Mouse (Mus musculus) layer of hippocampus, adult 2 months (tissue): ENCODE results near the gene Olfr1415. TPM values are rescaled to one million over a fixed set of nuclear protein-coding genes. Genes with fewer than 3 reads are reported as not detected.
"Not testable (repeated sequence)": the region's sequence is repeated elsewhere in the genome, so short reads cannot be mapped to it uniquely, and the experiment has no call there.

Experiments
- DNase-seq, 2 experiments: peaks; one replicate each; pipeline ENCODE4 v3.0.0; 2022; ENCODE audit warnings: low spot score in 2 of 2
- H3K27ac ChIP-seq: fragments of 200-600 bp; 2 replicates; pipeline ENCODE4 v1.8.1; 2022
- H3K4me3 ChIP-seq: fragments of 200-600 bp; 2 replicates; pipeline ENCODE4 v1.8.1; 2022; ENCODE audit warnings: mild to moderate bottlenecking
- CTCF ChIP-seq: fragments of 200-600 bp; conservative IDR thresholded peaks from 2 replicates; pipeline ENCODE4 v1.8.1; 2022; ENCODE audit warnings: antibody characterized with exemption, mild to moderate bottlenecking, moderate library complexity
- long read RNA-seq, 2 experiments: library from polyadenylated mRNA; stranded (forward); transcript quantifications; one replicate each; pipeline ENCODE4 v2.0.0; 2021; ENCODE audit warnings: borderline mapping rate in 2 of 2
- total RNA-seq, 2 experiments: library from RNA; stranded (reverse); gene quantifications; 2 replicates each; pipeline ENCODE4 v1.2.3; 2021

Gene Olfr1415
- total RNA-seq = not detected
- long read RNA-seq, experiment 1 = 0 reads
- long read RNA-seq, experiment 2 = 0 reads

- no peak for TF ChIP-seq CTCF
These were observed at the start of gene Olfr1415 for GRCm38 (mm10) chr1:92496001-92496400. Gene Olfr1415 (minus strand): TSS chr1:92496101.

DNA sequence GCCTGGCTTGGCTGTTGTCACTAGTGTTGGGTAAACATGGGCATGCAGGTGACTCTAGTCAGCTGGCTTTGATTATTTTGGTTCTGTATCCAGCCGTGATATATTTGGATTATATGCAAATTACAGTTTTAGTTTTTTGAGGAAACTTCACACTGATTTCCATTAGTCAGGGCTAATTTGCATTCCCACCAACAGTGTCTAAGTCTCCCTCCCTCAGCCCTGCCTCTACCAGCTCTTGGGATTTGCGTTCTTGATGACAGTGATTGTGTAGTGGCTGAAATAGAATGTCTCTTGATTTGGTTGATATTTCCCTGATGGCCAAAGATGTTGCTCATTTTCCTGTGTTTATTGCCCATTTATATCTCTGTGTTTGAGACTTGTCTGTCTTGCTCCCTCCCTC is 43.2 kb upstream of the Olfr1415 start:
- no peak overlapping the region for H3K4me3 ChIP-seq
- no peak overlapping the region for H3K27ac ChIP-seq
- TF ChIP-seq CTCF = no peak
- DNase-seq = no peak

More at GRCm38 (mm10) chr1:92496001-92496400, at the start of gene Olfr1415:
- Histone ChIP-seq H3K27ac (no peak within 1 kb of the TSS), H3K4me3 (no peak within 1 kb of the TSS)
- DNase-seq = no peak

GRCm38 (mm10) chr1:92536972-92537371 is 41.1 kb upstream of the Olfr1415 start:
- no peak for DNase-seq
- Histone ChIP-seq H3K4me3 (no peak overlapping the region), H3K27ac (no peak overlapping the region)
- TF ChIP-seq CTCF = no peak

GRCm38 (mm10) chr1:92523764-92524163 is 27.9 kb upstream of the Olfr1415 start:
- no peak for DNase-seq
- TF ChIP-seq CTCF = no peak

GRCm38 (mm10) chr1:92521376-92521775 is 25.5 kb upstream of the Olfr1415 start:
- Histone ChIP-seq H3K27ac (peak overlapping the region; percentile 47; the same call in 1 of the 2 replicates), H3K4me3 (peak overlapping the region; percentile 6; the same call in 1 of the 2 replicates)
- peak; percentile 85 for TF ChIP-seq CTCF
- peak; percentile 37 to 55 for DNase-seq

More at GRCm38 (mm10) chr1:92523764-92524163, 27.9 kb upstream of the Olfr1415 start:
- H3K27ac ChIP-seq = no peak overlapping the region
- H3K4me3 ChIP-seq = no peak overlapping the region

- peak; percentile 18 to 53 for DNase-seq
- TF ChIP-seq CTCF = no peak
- no peak overlapping the region for H3K4me3 ChIP-seq
- no peak overlapping the region for H3K27ac ChIP-seq
These were observed 23.1 kb upstream of the Olfr1415 start for GRCm38 (mm10) chr1:92519046-92519445.

- Histone ChIP-seq H3K27ac (no peak within 1 kb of the TSS), H3K4me3 (no peak within 1 kb of the TSS)
- no peak for DNase-seq
- no peak for TF ChIP-seq CTCF
These were observed 22.7 kb upstream of the Olfr1415 start, which contains the start of gene Olfr1414 for GRCm38 (mm10) chr1:92518561-92518960. Gene Olfr1414 (minus strand): TSS chr1:92518661.

DNA sequence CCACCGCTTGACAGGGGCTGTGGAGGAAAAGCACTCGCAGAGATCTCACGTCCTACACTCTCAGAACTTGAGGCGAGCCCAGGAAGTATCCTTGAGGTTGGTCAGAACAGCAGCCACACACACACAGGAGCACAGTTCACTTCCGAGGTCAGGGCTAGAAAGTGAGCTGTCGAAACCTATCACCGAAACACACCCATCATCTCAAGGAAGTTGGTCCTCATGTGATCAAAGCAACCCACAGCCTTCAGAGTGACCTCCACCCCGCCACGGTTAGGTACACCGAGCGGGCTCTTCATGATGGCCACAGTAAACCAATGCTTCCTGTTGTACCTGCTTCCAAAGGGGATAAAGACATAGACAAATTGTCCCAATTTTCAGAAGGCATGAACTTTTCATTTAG is 19.5 kb upstream of the Olfr1415 start:
- no peak for DNase-seq
- Histone ChIP-seq H3K27ac (no peak overlapping the region), H3K4me3 (no peak overlapping the region)
- no peak for TF ChIP-seq CTCF

DNA sequence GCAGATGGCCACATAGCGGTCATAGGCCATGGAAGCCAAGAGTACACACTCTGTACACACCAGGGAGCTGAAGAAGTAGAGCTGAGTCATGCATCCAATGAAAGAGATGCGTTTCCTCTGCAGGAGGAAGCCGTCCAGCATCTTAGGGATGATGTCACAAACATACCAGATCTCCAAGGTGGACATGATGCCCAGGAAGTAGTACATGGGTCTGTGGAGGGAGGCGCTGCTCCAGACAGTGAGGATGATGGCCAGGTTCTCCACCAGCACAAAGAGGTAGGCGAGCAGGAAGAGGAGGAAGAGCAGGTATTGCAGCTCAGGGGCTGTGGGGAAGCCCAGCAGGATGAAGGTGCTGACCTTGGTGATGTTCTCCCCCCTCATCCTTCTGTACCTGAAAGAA is 15.7 kb upstream of the Olfr1415 start:
- not testable (repeated sequence) for H3K4me3 ChIP-seq, DNase-seq, H3K27ac ChIP-seq

DNA sequence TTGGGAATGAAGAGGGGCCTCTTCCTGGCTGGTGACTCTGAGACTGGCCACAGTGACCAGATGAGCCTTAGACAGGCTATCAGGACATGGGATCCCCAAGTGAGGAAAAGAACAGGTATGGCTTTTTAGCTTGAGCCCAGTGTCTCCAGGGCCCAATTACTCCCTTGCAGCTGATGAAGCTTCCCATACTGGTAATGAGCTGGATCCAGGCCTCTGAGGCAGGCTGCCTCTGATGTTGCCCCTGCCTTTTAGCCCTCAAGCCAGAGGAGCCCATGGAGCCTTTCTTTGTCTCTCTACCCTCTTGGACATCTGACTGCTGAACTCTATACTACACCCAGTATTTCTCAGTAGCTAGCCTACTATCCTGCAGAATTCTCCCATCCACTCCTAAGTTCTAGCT is 10.9 kb downstream of the Olfr1415 start, which contains the start of gene Olfr1416:
Olfr1416 (minus strand) TSS at position 101 of the 400 bp plus-strand sequence.
- TF ChIP-seq CTCF = no peak
- no peak for DNase-seq
- no peak within 1 kb of the TSS for H3K27ac ChIP-seq
- H3K4me3 ChIP-seq = no peak within 1 kb of the TSS

DNA sequence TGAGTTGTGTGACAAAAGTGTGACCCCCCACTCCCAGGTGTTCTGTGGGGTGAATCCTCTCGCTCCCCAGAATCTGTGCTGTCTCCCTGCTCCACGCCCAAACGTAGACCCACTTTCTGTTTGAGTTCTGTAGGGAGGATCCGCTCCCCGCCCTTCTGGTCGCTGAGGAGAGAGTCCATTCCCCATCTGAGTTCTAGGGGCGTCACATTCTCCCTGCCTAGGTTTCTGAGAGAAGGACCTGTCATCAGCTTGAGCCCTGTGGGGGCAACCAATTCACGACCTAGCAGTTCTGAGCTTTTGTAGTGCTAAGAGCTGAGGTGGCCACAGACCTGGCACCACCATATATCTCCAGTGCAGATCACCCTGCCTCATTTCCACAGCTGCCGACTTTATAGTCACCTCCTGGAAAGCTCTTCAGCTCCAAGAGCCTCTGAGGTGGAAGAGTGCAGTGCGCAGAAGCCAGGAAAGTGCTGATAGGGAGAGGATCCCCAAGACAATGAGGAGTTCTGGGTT is 21.8 kb downstream of the Olfr1415 start:
- TF ChIP-seq CTCF = no peak
- peak overlapping the region; percentile 98 for H3K4me3 ChIP-seq
- no peak for DNase-seq
- peak overlapping the region; percentile 96 for H3K27ac ChIP-seq

DNA sequence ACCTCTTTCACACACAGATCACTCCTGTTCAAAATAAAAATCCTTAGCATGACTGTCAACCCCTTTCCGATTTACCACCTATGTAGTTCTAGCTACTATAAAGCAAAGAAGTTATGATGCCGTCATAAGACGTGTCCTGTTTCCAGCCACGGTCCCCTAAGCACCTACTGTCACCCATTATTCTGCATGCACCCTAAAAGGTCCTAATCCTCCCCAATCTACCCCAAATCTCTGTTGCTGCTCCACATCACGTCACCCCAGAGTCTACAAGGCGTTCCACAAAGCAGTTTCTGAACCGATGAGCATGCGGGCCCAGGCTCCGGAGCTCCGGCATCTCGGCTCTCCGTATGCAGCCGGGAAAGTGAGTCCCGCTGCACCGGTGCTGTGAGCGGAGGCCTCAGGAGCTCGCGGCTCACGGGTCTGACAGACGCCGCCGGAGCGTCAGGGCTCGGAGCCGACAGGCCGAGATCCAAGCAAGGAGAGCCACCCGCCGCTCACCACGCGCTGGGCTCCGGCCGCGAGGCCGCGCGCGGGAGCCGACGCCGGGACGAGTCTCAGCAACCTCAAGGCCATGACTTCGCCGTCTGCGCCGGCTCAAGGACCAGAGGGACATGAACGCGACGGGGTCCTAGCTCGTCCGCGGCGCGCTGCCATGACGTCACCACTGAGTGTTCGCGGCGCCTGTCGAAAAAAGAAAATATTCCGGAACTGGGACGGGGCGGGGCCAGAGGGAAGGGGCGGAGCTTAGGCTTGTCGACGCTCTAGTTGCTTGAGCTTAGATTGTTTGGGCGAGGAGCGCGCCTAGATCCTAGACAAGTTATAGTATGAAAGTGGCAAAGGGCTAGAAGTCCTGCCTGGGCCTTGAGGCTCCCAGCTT is 22.5 kb downstream of the Olfr1415 start, which contains the start of gene Ndufa10:
Ndufa10 (minus strand) TSS at position 696 of the 877 bp plus-strand sequence.
- H3K4me3 ChIP-seq = peak within 1 kb of the TSS; percentile 98
- H3K27ac ChIP-seq = peak within 1 kb of the TSS; percentile 96
- no peak for TF ChIP-seq CTCF
- peak; percentile 83 to 92 for DNase-seq

DNA sequence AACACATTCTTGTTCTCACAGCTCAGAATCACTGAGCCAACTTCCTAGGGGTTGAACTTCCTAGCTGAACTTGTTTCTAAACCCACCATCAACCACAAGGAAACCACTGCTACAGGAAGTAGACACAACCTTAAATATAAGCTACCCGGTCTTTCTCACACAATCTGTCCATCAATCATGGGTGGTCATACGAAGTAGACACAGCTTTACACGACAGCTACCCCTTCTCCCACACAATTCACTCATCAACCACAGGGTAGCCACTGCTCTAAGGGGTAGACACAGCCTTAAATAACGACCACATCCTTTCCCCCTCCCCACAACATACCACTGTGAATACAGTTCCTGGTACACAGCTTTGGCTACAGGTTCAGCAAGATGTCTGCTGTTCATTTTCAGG is 27.0 kb downstream of the Olfr1415 start:
- TF ChIP-seq CTCF = no peak
- no peak overlapping the region for H3K4me3 ChIP-seq
- no peak for DNase-seq
- no peak overlapping the region for H3K27ac ChIP-seq
